Mouse (Mus musculus) layer of hippocampus, adult 8-10 months (tissue): ENCODE measurements around the gene March6. TPM values are rescaled to one million over a fixed set of nuclear protein-coding genes. Genes with fewer than 3 reads are reported as not detected.

Experiments
- DNase-seq, 2 experiments: peaks; one replicate each; pipeline ENCODE4 v3.0.0; 2022; ENCODE audit warnings: low spot score in 2 of 2
- total RNA-seq, 4 experiments: library from RNA; stranded (reverse); gene quantifications; 2 replicates each; pipeline ENCODE4 v1.2.4; 2022

March6 gene
- total RNA-seq, 4 experiments from 2014 or later, result 177 to 194 (median 186) TPM

DNA sequence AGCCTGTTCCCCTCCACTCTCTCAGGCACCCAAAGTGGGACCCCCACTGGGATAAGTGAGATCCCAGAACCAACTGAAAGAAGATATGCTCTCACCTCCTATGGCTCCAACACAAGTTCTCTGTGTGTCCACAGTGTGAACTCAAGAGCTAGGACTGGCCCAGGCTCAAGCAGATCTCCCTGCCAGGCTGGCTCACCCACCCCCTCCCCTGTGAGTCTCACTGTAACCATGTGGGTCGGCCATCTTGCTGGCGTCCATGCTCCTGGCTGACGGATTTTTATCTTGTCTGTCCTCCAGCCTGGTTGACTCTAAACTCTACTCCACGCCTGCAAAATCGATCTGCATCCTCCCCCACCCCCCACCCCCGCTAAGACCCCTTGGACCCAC, 113.5 kb downstream of the March6 start:
- DNase-seq, result no peak

DNA sequence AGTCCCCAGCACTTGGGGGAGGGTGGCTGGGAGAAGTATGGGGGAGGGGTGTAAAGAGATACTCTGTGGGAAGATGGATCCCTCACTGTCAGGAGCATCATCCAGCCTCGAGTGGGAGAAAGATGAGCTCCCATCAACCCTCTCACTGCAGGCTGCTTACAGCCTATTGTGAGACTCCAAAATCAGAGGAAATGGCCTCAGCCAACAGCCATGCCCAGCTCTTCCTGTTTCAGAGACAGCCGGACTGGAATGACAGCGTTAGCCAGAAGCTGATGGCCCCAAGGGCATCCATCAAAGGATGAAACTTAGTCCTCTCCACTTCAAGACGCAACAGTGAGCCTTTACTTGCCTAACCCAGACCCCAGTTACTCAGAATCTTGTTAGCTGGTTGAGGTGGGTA, 115.7 kb downstream of the March6 start:
- no peak for DNase-seq

DNA sequence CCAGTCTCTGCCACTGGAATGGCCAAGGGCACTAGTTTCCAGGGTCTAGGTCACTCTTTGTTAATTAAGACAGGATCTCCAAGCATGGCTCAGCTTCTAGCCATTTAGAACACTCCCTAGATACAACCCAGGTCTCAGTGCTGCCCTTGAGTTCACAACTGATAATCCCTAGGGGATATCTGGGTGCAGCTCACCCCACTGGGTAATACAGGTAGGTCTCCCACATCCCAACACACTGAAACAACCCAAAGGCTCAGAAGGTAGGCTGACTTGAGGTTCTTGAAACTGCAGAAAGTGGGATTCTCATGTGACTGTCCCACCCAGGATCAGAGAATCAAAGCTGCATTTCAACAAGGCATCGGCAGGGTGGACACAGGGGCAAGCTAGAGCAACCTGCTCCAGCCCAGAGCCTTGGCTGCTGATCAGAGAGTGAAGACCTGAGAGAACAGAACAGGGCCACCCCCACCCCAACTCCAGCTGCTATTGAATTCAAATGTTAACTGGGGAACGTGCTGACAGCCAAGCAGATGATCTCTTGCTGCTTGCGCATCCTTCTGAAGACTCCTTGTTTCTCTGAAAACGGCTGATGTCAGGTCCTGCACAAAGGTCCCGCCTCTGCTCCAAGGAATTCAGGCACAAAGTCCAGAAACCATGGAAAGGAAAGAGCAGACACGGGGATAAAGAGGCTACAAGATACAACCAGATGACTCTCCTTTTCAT, 116.5 kb downstream of the March6 start:
- no peak for DNase-seq

DNA sequence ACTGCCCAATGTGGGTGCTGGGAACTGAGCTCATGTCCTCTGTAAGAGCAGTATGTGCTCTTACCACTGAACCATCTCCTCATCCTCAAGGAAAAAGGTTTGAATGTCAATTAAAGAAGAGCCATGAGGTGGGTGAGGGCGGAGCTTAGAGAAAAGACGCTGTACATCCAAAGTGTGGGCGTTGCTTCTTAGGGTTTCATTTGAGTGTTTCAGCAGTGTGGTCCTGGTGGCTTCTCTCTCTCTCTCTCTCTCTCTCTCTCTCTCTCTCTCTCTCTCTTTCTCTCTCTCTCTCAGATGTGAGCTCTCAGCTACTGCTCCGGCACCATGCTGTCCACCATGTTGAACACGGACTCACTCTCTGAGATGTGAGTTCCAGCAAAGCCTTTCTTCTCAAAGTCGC, 117.2 kb downstream of the March6 start:
- no peak for DNase-seq

DNA sequence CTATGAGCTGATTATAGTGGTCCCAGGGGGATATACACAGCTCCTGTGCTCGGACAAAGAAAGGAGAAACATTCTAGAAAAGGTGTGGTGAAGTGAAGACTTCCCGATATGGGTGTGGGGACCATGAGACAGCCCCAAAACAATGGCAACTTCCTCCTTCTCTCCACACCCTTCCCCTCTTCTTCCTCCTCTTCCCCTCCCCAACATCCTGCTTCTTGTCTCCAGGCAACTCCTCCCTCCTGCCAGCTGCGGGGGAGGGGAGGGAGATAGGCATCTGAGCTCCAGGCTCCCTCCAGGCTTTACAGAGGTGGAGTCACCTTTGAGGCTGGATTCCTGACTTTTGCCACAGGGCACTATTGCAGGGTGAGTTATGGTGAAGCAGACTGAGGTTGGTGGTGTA, 117.9 kb downstream of the March6 start:
- no peak for DNase-seq

DNA sequence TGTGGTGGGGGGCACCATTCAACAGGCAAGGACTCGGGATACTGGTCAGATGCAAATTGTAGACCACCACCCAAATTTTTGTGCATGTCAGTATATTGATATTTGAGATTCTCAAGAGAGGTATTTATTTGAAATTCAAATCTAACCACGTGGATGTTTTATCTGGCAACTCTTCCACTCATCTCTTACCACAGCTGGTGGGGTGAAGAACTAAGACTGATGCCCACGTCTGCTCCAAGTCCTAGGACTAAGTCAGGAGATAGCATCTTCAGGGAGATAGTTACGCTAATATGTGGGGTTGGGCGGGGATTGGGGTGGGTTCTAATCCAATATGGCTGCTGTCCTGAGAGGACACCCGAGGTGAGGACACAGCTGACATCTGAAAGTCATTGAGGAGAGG, 118.4 kb downstream of the March6 start:
- DNase-seq, result no peak

DNA sequence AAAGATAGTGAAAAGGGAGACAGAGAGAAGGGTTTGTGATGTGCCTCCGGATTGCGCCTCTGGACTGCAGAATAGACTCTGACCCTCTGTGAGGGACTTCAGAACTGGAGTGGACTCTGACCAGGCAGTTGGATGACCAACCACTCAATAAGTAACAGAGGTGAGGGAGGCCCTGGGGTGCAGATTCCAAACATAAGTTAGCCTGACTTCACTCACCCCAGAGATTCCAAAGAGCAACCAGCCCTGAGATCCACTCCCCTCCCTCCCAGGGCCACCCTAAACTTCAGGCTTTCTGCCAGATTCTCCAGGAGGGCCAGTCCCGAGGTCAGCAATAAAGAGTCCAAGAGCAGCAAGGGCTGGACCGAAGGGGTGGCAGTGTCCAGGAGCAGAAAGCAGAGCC, 123.4 kb downstream of the March6 start:
- no peak for DNase-seq

DNA sequence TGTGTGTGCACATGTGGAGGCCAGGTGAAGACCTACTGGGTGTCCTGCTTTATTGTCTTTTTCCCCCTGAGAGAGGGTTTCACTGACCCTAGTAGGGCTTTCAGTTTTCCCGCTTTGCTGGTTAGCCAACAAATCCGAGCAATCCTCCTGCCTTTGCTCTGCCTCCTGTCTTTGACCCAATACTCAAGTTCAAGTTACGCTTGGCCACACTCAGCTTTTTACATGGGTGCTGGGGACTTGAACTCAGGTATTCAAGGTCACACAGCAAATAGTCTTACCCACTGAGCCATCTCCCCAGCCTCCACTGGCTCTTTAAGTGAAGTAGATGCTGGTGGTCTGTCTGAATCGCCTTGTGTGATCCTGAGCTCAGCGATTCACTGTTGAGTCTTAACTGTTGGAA, 124.0 kb downstream of the March6 start:
- DNase-seq, result no peak

Other genes starting within 250 kb of the March6 start
- gene Ankrd33b, start 163.3 kb downstream of the March6 start, total RNA-seq, result 10 to 100 TPM; 60.2 to 64.2 (median 61.8) TPM
- gene Ropn1l, start 77.3 kb downstream of the March6 start, total RNA-seq, result 1 to 10 TPM in 2 of 4 experiments, under 1 TPM in 1, not detected in 1; 0.45 to 1.2 (median 1.2) TPM
- gene Cmbl, start 34.3 kb upstream of the March6 start, total RNA-seq, result 10 to 100 TPM; 17.4 to 21.0 (median 19.4) TPM
- 100 to 1,000 TPM; 206 to 227 (median 219) TPM for gene Cct5, start 70.8 kb upstream of the March6 start, total RNA-seq
- 10 to 100 TPM; 11.4 to 16.8 (median 11.5) TPM for gene Fam173b, start 70.8 kb upstream of the March6 start, total RNA-seq